Mouse (Mus musculus) adrenal gland, postnatal 14 days (tissue): Measurements from ENCODE around the gene Garem2. TPM values are rescaled to one million over a fixed set of nuclear protein-coding genes. Genes with fewer than 3 reads are reported as not detected.

Experiments
- DNase-seq: peaks from one replicate; pipeline ENCODE4 v3.0.0; 2021; ENCODE audit warnings: mixed read lengths
- total RNA-seq: library from RNA; stranded (reverse); gene quantifications from 2 replicates; pipeline ENCODE4 v1.2.3, GENCODE M21; 2021

The Garem2 gene
- total RNA-seq, 1 experiment from 2014 or later = 0.26 TPM

DNA sequence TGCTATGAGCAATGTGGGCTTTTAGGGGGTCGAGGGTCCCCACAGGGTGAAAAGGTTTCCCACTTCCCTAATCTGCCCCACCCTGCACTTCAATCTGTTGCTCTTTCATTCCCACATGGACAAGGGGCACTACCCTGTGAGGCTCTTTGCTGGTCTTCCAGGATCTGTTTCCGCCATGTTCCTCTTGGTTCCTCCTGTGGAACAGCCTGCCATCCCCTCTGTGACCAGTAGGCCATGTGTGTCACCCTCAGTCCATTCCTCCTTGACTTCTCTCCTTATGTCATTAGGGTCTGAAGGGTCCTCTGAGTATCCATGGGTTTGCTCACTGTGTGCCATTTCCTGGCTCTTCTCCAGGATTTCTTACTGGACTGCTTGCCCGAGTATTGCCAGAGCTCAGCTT, 6.8 kb downstream of the Garem2 start:
- no peak for DNase-seq

DNA sequence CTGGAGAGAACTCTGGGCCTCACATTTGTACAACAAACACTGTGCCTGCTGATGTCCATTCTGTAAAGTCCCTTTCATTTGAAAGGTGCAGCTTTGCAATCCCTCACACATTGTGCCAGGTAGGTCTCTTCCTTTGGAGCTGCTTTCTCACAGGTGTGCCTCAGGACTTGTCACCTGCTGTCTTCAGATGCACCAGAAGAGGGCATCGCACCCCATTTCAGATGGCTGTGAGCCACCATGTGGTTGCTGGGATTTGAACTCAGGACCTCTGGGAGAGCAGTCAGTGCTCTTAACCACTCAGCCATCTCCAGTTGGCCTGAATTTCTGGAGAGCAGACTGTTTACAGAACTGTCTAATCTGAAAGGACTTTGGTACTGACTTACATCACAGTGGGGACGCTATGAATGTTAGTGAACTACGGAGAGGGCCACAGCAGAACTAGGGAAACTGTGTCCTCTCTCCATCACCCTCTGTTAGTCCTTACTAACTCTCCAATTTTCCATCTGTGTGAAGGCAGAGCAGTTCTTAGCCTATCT, 7.6 kb downstream of the Garem2 start:
- no peak for DNase-seq

DNA sequence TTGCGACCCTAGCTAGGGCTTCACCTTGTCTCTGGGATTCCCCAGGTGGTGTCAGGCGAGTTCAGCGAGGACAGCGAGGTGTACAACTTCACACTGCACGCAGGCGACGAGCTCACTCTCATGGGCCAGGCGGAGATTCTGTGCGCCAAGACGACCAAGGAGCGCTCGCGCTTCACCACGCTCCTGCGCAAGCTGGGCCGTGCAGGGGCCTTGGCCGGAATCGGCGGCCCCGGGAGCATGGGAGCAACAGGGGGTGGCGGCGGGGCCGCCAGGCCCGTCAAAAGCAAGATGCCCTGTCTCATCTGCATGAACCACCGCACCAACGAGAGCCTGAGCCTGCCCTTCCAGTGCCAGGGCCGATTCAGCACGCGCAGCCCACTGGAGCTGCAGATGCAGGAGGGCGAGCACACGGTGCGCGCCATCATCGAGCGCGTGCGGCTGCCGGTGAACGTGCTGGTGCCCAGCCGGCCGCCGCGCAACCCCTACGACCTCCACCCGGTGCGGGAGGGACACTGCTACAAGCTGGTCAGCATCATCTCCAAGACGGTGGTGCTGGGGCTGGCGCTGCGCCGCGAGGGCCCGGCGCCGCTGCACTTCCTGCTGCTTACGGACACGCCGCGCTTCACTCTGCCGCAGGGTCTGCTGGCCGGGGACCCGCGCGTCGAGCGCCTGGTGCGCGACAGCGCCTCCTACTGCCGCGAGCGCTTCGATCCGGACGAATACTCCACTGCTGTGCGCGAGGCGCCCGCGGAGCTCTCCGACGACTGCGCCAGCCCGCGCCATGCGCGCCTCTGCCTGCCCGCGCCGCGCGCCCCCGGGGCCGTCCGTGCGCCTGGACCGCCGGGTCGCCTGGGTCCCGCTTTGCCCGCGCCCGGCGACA, 9.2 kb downstream of the Garem2 start:
- peak; percentile 82 for DNase-seq

DNA sequence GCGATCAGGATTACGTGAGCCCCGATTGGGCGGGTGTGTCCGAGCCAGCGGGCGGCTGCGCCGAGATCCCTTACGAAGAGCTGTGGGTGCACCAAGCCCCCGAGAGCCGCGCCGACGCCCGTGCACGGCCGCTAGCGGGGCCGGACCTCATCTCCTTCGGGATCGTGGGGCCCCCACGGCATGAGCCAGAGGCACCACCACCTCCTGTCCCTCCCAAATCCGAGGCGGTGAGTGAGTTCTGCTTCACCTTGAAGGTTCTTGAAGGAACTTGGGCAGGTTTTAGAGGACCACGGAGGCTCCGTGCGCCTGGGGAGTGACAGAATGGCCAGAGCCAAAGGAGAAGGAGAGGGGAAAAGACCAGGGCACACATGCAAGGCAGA, 9.8 kb downstream of the Garem2 start:
- DNase-seq = no peak

DNA sequence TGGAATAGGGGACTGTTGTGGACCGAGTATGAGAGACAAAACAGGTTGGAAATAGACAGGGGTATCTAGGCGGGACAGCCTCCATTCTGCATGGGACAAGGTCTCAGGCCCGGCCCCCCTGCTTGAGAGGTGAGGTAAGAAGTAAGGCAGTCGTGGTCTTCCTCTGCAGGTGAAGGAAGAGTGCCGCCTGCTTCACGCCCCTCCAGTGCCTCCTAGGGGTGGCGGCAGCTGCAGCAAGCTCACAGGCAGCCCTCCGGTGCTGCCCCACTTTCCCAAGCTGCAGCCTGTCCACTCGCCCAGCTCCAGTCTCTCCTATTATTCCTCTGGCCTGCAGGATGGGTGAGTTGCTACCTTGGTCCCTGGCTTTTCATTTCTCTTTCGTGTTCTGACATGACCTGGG, 10.8 kb downstream of the Garem2 start:
- DNase-seq = no peak

DNA sequence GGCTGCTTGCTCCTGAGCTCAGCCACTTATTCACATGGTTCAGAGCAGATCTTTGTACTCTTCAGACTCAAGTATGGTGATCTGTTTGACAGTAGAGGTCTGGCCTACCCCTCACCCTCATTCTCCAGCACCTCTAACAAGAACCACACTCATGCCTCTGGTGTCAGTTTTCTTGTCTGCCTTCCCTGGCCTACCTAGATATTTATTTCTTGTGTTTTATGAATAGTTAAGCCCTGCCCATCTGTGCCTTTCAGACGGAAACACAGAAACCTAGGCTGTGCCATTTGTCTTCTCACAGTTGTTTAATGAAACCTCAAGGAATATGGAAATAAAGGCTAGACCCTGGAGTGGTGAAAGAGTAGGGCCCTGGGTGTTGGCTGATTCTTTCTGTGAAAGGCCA, 13.1 kb downstream of the Garem2 start:
- DNase-seq = no peak

DNA sequence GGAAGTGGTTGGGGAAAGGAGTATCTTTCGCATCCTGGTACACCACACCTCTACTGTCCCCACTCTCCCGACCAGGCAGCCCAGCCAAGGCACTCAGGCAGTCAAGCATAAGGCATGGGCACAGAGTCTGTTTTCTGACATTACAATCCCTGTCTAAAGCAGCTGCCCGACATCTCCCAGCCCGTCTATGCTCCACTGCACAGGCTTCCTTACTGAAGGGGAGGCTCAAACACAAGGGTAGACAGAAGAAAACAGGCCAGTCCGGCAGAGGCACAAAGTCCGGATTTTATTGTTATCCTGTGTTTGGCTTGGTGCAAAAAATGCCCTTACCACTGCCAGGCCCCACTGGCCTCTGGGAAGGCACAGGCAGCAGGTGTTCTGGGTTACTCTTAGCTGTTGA, 14.2 kb downstream of the Garem2 start:
- no peak for DNase-seq

DNA sequence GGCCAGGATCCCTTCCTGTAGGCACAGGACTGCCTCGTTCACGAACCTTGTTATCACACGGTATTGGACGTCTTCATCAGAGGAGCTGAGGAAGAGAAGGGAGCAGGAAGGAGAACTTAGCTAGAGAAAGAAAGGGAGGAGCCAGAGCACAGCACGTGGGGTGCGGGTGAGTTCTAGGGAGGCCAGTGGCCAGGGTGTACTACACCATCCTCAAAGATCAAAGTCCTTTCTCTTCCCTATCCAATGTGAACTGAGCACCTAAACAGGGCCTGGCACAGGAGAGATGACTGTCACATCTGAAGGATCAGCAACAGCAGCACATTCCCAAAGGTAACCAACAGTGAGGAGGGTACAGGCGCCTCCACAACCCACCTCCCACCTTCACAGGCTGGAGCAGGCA, 15.1 kb downstream of the Garem2 start:
- no peak for DNase-seq

DNA sequence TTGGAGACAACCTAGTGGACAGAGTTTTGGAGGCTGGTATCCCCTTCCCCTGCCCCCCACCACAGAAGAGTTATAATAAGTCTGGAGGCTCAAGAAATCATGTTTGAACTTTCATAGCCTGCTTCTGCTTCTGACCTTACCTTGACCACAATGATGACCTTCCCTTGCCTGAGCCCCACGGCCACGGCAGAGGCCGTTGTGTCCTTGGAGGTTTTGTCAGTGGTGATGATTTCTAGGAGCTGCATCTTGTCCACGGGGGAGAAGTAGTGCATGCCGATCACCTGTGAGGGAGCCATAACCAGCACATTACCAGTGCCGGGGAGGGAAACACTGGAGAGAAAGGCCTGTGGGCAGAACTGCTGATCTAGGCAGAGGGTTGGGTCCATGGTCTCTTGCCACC, 17.5 kb downstream of the Garem2 start:
- no peak for DNase-seq

DNA sequence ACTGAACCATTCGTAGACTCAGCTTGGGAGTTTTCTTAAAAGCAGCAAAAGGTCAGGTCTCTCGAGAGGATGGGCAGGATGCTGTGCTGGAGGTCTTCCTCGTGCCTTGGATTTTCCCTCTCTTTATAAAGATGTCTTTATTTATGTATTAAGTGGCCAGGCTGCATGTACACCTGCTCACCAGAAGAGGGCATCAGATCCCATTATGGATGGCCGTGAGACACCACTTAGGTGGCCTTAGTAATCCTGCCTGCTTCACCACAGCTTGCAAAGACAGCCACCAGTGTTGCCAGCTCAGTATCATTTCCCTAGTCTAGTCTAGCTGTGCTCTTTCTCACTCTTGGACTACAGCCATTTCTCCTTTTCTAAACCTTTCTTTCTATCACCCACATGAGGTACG, 20.6 kb downstream of the Garem2 start:
- peak; percentile 47 for DNase-seq

DNA sequence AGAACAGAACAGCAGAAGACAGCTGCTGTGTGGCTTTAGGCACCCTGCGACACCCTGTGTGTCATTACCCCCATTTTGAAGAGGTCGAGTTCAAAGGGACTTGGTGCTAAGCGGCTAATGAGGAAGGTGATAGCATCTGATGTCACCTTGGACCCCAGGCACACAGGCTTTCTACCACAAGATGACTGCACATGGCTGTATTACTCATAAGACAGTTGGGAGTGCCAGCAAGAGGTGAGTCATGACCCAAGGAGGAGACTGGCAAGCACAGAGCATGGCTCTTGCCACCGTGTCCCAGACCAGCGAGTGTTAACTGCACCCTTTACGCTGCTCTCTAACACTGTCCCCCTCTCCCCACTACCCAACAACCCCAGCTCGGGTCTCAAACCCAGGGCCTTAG, 21.8 kb downstream of the Garem2 start:
- peak; percentile 35 for DNase-seq

DNA sequence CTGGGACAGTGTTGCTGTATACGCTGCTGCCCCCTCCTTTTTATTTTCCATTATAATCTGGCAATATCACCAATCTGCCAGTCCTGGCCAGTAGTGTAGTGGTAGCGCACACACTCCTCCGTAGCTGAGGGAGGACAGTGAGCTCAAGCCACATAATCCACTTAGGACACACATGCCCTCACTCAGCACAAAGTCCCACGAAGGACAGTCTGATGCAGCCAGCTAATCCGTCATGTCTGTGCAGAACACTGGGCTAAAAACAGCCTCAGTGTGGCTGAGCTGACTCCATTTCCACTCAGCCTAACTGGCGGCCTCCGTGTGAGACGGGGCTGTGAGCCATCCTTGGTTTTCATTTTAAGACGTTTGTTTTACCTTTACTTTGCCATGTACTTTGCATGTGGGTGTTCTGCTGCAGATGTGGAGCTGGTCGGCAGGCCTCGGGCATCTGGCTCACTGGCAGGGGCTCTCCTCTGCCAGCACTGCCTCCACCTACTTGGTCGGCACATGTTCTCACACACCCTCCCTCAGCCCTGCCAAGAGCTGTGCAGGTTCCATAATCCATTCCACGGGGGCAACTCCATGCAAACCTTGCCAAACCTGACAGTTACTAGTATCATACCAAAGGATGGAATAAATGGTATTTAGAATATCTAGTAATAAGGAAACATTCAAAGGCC, 23.1 kb downstream of the Garem2 start:
- no peak for DNase-seq

DNA sequence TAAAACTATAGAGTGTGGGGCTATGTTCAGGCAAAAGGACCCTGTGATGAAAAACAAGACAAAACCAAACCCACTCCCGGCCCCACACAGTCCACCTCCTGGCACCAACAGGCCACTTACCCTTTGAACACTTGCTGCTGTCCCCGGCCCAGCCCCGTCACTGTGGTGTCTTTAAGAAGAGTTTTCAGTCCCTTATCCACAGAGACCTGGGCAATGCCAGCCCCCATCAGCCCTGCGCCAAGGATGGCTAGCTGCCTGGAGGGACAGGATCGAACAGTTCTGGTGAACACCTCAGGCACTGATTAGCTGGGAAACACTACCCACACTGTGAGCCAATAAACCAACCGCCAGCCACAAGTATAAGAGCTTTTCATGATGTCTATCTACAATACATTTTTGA, 23.7 kb downstream of the Garem2 start:
- no peak for DNase-seq

DNA sequence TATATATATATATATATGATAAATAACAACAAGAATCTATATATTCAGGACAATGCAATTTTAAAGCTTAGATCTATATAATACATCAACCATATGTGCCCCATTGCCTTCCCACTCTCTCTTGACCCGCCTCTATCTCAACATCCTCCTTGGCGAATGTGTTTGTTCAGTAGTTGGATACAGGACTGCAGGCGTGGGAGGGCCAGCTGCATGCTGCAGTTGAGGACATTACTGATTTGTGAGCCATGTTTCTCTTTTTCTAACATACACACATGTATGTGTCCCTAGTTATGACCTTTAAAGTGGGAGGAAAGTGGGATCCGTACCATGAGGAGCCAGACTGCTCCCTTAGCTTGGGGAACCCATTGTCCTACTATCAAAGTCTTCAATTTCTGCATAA, 26.3 kb downstream of the Garem2 start:
- no peak for DNase-seq

DNA sequence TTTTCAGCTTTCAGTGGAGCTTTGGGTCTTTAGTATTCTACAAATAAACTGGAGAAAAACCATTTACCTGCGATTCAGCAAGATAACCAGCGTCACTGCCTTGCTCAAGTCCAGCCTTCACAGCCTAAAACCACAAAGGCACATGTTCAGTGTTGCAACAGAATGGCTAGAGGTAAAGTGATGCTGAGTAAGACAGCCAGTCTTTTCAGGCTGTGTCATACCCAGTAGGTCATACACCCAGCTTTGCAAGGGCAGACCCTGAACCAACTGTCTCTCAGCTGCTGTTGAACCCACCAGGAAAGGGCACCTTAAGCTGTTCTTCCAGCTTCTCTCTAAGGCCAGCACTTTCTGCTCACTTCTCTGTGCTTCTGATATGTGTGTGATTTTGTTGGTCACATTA, 27.2 kb downstream of the Garem2 start:
- peak; percentile 11 for DNase-seq

DNA sequence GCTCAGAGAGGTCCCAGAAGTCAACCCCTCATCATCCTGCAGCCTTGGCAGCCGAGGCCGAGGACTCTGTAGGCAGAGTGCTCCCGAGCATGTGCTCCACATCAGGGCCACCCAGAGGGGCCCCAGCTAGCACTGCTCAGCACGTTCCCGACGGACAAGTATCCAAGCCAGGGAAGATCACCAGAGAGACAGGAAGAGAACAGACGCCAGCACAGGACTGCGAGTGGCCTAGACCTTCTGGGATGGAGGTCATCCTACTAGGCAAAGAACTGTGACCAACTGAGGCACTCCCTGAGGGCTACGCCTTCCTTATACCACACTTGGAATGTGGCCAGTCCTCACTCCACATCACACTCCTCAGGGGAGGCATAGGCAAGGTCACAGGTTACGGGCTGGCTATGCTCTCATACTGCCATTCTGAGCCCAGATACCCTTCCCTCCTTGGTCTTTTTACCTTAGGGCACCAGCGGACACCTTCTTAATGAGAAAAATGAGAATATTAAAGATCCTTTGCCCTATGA, 30.8 kb downstream of the Garem2 start:
- DNase-seq = peak; percentile 62

DNA sequence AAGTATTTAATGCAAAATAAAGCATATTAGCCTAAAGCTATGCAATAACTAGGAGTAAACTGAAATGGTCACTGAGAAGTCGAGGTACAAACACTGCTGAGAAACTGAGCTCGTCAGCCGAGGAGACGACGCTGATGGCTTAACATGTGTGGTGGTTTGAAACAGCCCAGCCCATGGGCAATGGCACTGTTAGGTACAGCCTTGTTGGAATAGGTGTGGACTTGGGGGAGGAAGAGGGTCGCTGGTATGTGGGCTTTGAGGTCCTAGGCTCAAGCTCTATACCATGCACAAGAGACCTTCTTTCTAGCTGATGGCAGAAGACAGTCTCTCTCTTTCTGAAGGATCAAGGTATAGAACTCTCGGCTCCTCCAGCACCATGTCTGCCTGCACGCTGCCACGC, 32.3 kb downstream of the Garem2 start:
- DNase-seq = peak; percentile 2

DNA sequence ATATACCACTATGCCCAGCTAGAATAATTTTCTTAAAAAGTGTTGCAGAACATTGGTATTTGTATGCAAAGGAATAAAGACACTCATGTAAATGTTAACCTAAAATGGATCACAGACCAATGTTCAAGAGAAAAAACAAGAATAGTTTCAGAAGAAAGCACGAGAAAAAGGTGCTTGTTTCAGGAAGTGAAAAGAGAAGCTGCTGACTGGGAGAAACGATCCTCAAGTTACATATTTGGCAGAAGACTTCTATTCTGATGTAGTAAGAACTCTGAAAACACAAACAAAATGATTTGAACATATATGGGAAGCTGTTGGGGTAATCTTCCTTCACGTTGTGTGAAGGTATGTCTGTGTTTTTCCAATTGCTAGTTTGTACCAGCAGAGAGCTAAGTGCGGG, 33.2 kb downstream of the Garem2 start:
- DNase-seq = no peak

DNA sequence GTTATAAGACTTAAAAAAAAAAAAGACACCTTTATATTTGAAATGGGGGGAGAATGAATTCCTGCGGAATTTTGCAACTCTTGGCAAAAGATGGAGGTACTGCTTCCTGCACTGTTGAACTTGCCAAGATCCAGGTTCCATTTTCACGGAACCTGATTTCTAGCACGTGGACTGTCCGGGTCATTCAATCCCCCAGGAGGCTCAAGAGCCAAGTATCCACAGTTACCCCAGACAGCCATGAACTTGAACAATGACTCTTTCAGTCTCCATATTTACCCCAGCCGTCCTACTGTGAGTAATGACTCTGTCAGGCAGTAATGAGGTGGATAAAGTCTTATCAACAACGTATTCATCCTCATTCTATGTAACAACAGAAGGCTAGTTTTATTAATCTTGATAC, 41.6 kb downstream of the Garem2 start:
- peak; percentile 31 for DNase-seq

DNA sequence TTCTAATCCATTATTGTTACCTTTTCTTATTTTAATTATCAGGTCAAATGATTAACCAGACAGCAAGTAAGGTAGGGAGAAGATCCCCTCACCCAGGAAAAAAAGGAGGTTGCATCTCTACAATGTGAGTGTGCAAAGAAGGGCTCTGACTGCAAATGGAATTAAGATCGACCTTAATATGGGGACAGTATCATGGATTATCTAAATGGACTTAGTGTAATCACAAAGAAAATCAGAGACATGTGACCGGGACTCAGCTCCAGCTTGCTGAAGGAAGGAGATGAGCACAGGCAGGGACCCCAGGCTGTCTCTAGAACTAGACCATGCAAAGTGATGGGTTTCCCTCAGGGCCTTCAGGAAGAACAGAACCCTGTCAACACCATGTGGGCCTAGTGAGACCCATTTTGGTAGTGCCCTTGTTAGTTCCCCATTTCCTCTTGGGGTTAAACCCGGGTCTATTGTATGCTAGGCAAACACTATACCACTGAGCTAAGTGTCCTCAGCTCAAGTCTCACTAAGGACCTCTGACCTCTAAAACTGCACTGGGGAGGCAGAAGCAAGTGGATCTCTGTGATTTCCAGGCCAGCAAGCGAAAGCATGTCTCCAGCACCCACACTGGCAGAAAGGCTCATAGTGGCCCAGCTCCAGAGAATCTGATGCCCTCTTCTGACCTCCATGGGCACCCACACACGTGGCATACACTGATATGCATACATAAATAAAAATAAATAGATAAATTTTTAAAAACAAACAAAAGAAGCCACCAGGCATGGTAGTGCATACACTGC, 43.4 kb downstream of the Garem2 start:
- peak; percentile 16 for DNase-seq

DNA sequence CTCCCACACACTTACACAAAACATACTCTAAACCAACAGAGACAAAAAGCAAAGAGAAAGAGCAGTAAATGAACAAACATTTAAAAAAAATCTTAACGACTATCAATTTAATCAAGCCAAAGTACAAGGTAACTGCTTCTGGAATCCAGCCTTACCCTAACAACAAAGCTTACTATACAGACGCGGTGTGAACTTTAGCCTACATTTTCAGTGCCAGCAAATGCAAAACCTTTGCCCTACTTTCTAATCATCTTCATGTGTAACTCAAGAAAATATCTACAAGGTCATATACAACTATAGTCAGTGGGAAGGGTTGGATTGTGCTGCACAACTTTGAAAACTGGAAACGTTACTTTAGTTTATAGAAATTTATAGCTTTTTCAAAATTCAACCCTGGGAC, 47.0 kb downstream of the Garem2 start:
- peak; percentile 41 for DNase-seq

DNA sequence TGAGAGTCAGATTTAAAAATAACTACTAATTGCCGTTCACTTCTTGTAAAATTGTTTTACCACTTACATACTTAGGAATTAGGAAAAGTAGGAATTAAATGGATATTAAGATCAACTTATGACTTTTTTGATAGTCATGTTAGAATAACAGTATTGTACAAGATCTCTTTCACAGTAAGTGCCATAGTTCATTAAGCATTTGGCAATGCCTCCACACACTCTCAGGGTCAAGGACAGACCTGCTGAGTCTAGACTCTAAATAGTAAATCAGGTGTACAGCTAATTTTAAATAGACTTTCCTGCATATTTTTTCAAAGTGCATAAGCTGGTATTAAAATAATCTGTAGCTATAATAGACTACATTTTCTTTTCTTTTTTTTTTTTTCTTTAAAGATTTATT, 47.5 kb downstream of the Garem2 start:
- DNase-seq = peak; percentile 22

DNA sequence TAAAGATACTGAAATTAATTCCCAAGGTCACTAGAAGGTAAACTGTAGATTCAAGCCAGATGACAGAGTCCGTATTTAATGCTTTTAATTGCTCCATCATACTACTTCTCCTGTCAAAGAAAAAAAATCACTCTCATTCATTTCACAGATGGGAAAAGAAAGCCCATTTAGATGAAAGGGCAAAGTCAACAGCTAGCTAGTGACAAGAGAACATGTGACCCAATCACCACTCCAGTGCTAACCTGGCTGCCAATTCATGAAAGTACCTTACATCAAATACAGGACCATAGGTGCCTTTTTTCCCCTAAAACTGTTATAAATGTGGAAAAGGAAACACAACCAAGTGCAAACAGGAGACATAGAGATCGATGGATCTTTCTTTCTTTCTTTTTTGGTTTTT, 48.3 kb downstream of the Garem2 start:
- no peak for DNase-seq
